Mouse (Mus musculus) ES-Bruce4 (cell line): ENCODE measurements around the gene Ireb2.

Experiments used
- CTCF ChIP-seq: IDR thresholded peaks from one replicate; pipeline ENCODE4 v1.8.1; 2011; ENCODE audit warnings: low read depth, low read length
- POLR2A ChIP-seq: IDR thresholded peaks from one replicate; pipeline ENCODE4 v1.8.1; 2011; ENCODE audit warnings: low read length; ENCODE audit not compliant: insufficient read depth

GRCm38 (mm10) chr9:54919946-54920345 lies 56.4 kb downstream of the Ireb2 start:
- no peak for TF ChIP-seq CTCF
- TF ChIP-seq POLR2A = no peak
